Mouse (Mus musculus) embryo, embryonic 9.5 days (tissue): ENCODE results near the gene Gm14403.
"Not testable (repeated sequence)": the region's sequence is repeated elsewhere in the genome, so short reads cannot be mapped to it uniquely, and the experiment has no call there.

Experiments used
- DNase-seq: peaks from one replicate; pipeline ENCODE4 v3.0.0-alpha.2; 2017; ENCODE audit errors: extremely low spot score

Gene Gm14403

DNA sequence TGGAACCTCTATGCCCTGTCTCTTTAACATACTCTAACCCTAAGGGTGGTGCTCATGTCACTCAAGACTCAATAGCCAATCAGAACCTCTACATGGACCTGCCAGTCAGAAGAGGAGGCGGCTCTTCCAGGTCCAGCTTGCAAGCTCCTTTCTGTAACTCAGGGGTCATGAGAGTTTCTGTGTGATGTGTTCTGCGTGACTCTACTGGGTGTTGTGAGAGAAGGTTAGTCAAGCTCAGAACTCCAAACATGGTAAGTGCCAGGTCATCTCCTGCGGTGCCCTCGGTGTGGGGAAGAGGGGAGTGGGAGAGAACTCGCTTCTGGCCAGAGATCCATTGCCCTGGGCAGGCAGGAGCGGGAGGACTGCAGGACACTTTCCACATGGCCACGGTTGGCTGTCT is at the start of gene Gm14403:
Gene Gm14403, plus strand, starts transcription at position 149 of the 400 bp plus-strand sequence.
- DNase-seq, result peak; percentile 2

DNA sequence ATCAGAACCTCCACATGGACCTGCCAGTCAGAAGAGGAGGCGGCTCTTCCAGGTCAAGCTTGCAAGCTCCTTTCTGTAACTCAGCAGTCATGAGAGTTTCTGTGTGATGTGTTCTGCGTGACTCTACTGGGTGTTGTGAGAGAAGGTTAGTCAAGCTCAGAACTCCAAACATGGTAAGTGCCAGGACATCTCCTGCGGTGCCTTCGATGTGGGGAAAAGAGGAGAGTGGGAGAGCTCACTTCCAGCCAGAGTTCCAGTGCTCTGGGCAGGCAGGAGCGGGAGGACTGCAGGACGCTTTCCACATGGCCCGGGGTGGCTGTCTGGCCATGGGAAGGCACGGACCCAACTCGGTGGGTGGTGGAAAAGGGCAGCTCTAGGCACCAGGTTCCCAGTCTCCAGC is 33.3 kb upstream of the Gm14403 start, which contains the start of gene Zfp970:
Gene Zfp970, plus strand, starts transcription at position 58 of the 400 bp plus-strand sequence.
- DNase-seq, result peak; percentile 1

DNA sequence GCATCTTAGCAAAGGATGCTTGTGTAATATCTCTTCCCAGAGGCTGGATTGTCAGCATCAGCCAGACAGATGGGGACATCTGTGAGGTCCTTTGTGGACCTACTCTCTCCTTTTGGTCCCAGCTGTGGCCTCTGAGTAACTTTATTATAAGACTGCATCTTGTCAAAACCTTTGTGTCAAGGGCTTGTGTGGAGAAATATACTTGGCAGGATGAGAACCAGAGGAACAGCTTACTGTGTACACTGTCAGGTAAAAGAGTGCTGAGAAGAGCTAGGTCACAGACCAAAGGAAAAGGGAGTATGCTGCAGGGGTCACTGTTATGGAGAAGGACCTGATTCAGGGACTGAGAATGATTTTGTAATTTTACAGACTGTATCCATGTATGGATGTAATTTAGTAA is 29.8 kb upstream of the Gm14403 start:
- not testable (repeated sequence) for DNase-seq

DNA sequence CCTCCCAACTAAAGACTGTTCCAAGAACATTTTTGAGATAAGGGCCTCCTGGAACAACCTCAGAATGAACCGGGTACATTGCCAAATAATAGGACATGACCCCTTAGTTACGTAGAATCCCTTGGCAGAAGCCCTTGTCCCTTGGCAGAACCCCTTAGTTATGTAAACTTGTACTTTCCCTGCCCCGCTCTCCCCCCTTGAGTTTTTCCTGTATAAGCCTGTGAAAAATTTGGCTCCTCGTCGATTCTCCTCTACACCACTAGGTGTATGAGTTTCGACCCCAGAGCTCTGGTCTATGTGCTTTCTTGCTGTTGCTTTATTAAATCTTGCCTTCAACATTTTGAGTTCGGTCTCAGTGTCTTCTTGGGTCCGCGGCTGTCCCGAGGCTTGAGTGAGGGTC is 25.8 kb upstream of the Gm14403 start:
- not testable (repeated sequence) for DNase-seq

DNA sequence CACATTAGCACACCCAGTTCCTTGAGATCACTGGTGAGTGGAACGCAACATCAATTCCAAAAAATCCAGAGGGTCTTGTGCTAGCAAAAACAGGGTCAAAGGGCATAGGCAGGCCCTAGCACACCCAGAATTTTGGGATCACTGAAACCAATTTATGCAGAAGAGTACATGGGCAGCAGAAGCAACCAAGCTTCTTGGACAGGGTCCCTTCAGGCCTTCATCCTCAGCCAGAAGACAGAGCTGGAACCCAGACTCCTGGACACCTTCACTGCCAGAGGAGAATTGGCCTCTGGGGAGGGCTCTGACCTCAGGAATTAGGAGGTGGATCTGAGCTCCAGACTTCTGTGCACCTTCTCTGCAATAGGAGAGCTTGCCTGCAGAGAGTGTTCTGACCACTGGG is 16.0 kb upstream of the Gm14403 start:
- DNase-seq, result not testable (repeated sequence)

DNA sequence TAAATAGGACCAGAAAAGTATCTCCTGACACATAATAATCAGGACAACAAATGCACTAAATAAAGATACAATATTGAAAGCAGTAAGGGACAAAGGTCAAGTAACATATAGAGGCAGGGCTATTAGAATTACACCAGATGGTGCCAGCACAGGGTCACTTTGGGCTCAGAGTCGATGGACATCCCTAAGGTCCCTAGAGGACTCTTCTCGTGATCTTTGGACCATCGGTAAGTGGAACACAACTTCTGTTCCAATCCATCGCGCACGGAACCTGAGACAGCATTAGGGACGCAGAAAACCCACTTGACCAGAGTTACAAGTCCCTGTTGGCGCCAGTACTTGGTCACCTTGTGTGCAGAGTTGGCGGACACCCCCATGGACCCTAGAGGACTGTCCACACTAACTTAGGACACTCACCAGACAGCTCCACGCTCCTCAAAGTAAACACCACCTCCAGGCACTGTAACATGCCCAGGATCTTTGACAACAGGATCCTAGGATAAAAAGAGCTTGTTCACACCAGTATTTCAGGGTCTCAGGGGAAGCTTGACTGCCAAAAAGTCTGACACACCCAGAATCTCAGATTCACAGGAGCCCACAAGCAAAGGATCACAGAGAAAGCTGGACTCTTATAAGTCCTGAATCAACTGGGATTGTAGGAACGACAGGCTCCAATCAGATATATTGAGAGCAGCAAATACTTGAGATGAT is 14.6 kb upstream of the Gm14403 start:
- not testable (repeated sequence) for DNase-seq

DNA sequence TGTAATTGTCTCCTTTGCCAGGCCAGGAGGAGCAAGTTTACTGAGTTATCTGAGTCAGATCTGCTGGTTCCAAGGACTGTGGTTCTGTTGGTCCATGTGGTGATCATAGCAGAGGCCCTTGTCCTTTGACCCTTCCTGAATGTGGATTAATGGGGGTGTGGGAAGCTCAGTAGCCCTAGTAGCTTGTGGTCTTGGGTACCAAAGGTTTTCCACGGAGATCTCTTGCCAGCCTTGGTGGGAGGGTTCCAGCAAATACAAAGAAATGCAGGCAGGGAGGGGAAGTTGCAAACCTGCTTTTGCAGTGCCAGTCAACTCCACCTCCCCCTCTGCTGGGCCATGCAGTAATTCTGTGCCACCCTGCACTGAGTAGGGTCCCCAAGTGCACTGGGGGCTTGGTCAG is 1.2 kb downstream of the Gm14403 start:
- DNase-seq, result not testable (repeated sequence)

DNA sequence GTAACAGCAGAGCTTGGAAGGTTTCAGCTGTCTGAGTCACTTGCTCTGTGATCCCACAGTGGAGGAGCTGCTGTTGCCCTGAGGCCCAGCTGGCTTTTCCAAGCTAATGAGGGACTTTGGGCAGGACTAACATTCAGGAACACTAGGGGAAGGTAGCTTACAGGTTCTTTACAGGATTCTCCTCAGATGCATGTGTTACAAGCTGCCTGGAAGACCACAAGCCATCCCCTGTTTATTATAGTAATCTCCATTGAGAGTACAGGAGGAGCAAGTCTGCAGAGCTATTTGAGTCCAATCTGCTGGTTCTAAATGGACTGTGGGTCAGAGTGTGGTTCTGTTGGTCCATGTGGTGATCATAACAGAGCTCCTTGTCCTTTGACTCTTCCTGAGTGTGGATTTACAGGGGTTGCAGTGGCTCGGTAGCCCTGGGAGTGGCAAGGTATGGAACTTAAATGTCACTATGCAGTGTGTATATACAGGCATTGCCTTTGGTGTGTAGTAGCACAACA is 7.2 kb downstream of the Gm14403 start:
- DNase-seq, result not testable (repeated sequence)

DNA sequence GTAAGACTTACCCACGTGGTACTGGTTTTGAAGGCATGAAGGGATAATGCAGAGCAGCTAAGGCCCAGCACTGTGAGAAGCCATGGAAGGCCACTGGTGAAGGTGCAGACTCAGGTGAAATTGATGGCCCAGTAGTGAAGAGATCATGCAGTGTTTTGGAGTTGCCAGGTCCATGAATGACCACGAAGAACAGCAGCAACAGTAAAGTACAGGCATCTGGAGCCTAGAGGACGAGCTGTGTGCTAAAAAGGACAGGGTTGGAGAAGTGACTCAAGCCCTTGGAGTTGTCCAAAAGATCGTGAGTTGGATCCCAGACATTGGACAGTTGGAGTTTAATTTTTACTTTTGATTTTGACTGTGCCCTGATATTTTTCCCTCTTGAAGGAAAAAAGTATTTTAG is 13.4 kb downstream of the Gm14403 start:
- not testable (repeated sequence) for DNase-seq

DNA sequence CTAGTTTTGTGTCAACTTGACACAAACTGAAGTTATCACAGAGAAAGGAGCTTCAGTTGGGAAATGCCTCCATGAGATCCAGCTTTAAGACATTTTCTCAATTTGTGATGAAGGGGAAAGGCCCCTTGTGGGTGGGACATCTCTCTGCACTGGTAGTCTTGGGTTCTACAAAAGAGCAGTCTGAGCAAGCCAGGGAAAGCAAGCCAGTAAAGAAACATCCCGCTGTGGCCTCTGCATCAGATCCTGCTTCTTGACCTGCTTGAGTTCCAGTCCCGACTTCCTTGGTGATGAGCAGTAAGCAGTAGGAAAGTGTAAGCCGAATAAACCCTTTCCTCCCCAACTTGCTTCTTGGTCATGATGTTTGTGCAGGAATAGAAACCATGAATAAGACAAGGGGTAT is 14.0 kb downstream of the Gm14403 start:
- not testable (repeated sequence) for DNase-seq

DNA sequence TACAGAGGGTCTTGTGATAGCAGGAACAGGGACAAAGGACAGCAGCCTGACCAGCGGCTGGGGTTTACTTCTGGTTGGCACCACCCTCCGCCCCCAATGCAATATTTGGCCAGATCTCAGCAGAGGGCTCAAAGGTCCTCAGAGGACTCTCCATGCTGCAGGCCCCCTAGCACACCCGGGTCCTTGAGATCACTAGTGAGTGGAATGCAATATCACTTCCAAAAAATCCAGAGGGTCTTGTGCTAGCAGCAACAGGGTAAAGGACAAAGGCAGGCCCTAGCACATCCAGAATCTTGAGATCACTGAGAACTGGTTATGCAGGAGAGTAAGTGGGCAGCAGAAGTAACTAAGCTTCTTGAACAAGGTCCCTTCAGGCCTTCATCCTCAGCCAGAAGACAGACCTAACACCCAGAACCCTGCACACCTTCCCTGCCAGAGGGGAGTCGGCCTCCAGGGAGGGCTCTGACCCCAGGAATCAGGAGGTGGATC is 16.0 kb downstream of the Gm14403 start:
- DNase-seq, result not testable (repeated sequence)

DNA sequence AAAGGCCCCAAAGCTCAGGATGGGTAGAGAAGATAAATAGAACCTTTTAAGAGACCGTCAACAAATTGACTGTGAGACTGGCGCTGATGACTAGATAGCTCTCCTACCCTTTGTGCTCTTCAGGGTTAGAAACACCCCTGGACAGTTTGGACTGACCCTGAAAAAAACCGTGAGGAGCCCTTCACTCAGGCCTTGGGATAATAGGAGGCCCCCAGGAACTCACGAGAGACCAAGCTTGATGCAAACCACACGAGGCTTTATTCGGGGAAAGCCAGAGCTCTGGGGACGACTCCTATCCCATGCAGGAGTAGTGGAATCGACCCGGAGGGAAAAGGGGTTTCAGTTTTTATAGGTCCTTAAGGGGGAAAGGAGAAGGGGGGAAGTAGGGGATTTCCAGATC is 19.7 kb downstream of the Gm14403 start:
- DNase-seq, result not testable (repeated sequence)

DNA sequence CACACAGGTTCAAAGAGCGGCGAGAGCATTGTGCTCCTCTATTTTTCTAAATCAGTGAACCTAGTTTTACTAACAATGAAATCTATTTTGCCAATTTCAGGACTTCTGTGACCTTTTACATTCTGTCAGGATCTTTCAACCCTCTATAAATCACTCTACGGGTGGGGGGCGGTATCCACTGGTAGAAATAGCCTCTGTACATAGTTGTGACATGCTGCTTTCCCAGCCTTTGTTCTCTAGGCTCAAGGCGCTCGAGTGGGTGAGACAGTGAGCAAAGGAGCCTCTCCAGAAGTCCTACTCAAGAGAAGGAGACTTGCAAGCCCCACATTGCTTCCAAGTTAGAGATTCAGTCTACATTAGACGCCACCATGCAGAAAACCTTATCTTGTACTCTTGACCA is 20.3 kb downstream of the Gm14403 start:
- DNase-seq, result not testable (repeated sequence)

DNA sequence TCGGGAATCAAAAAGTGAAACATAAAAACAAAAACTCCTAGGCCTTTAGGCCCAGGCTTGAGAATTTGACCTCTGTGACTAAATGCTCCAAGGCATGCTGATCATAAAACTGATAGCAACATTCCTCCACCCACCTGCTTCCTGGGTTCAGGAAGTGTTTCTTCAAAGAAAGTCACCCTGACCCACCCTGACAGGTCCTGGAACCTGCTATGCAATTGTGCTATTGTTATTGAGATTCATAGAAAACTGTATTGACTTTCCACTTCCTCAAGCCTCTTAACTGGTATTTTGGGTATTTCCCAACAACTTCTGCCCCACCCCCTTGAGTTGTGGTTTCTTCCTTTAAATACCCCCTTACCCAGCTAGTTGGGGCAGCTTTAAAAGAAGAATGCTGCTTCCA is 20.9 kb downstream of the Gm14403 start:
- DNase-seq, result not testable (repeated sequence)

DNA sequence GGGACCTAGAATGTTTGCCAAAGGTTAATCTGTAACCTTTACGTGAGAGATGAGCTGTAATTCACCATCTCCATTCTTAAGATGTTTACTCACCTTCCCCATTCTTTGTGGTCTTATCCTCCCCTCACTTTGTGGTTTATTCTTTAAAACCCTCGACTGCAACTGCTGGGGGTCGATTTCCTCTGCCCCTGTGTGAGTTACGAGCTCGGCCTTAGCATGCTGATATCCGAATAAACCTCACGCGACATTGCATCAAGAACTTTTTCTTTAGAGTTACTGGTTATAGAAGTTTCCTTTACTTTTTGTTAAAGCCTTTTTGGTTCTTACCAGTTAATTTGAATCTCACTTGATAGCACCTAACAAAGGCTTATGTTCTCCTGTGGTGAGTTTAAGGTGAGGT is 22.0 kb downstream of the Gm14403 start:
- no peak for DNase-seq

DNA sequence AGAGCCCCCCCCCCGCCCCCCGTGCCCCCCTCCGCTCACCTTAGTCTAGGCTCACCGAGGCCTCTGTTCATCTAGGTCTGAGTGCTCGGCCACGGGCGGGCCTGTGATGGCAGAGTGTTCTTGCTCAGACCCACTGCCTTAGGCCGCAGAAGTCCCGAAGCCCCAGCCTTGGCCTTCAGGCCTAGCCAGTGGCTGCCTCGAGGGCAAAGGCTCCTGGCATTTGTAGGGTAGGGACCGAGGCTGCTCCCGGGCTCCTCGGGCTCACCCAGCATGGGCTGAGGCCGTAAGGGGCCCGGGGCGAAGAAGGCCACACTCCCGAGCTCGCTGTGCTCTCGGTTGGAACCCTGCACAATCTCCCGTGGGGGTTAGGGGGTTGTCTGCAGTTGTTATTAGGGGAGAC is 25.0 kb downstream of the Gm14403 start:
- DNase-seq, result no peak

DNA sequence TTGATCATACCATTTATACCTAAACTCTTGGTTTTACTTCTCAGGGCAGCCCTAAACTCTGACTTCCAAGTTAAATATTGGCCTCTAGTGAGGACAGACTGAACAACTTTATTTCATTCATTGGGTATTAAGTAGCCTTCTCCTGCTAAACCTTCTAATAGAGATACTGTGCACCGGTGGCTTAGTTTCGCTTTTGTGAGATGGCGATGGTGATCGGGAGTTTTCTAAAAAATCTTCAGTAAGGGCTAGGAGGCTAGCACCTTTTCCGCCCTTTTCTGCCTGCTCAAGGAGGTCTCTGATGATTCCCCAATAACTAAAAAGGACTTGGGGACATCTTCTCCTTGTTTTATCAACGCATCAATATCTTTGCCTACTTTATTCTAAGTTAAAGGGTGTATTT is 25.7 kb downstream of the Gm14403 start:
- not testable (repeated sequence) for DNase-seq

DNA sequence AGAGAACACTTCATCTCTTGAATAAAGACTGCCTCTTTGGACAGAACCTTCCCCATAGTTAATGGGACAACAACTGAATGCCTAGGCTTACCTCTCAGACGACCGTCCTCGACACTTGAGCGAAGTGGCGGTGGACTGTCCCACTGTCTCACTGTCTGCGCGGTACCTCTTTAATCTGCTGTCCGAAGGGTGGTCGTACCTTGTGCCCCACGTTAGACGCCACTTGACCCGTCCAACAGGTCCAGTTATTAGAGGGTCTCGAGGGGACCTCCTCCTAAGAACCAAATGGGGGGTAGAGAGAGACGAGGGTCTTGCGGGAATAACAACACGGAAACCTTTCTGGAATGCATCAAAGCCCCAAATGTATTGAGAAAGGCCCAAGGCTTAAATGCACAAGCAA is 26.2 kb downstream of the Gm14403 start:
- DNase-seq, result not testable (repeated sequence)

DNA sequence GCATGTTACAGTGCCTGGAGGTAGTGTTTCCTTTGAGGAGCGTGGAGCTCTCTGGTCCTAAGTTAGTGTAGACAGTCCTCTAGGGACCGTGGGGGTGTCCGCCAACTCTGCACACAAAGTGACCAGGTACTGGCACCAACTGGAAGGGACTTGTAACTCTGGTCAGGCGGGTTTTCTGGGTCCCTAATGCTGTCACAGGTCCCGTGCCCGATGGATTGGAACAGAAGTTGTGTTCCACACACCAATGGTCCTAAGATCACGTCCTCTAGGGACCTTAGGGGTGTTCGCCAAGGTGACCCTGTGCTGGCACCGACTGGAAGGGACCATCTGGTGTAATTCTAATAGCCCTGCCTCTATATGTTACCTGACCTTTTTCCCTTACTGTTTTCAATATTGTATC is 37.9 kb downstream of the Gm14403 start:
- no peak for DNase-seq

DNA sequence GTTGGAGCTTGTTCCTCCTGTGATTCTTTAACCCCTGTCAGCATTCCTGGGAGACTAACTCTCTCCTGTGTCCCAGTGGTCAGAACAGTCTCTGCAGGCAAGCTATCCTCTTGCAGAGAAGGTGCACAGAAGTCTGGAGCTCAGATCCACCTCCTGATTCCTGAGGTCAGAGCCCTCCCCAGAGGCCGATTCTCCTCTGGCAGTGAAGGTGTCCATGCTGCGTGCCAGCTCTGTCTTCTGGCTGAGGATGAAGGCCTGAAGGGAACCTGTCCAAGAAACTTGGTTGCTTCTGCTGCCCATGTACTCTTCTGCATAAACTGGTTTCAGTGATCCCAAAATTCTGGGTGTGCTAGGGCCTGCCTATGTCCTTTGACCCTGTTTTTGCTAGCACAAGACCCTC is 39.1 kb downstream of the Gm14403 start:
- not testable (repeated sequence) for DNase-seq

DNA sequence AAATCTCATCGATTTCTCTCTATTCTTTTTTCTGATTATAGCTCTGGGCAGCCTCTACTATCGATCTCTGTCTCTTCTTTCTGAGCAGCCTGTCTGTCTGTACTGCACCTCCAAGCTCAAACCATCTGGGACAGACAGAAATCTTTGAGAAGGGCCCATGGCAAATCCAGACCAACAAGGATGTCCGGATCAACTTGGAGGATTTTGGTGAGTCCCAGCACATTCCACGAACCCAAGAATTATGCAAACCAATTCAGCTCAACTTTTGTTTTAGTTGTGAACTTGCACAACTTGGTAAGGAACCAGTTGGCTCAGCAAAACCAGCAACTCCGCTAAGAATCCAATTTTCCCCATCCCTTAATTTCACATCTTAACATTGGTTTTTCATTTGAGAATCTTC is 39.7 kb downstream of the Gm14403 start:
- not testable (repeated sequence) for DNase-seq

DNA sequence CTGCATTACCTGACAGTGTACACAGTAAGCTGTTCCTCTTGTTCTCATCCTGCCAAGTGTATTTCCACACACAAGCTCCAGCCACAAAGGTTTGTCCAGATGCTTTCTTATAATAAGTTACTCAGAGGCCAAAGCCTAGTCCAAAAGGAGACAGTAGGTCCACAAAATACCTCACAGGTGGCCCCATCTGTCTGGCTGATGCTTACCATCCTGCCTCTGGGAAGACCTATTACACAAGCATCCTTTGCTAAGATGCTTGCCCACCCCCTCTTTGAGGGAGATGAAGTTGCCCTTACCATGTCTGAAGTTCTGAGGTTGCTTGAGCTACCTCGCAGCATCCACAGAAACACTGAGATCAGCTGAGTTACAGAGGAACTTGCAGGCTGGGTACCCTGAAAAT is 57.2 kb downstream of the Gm14403 start:
- not testable (repeated sequence) for DNase-seq
